Mouse (Mus musculus) olfactory bulb, adult 2 months (tissue): ENCODE results near the gene Ptprg.

Experiments used
- CTCF ChIP-seq: fragments of 200-500 bp; IDR thresholded peaks from 2 replicates; pipeline ENCODE4 v1.5.1; 2012; ENCODE audit warnings: low read depth, mild to moderate bottlenecking, low read length, moderate library complexity; ENCODE audit not compliant: insufficient read depth
- POLR2A ChIP-seq: fragments of 200-500 bp; IDR thresholded peaks from 2 replicates; pipeline ENCODE4 v1.6.1; 2012; ENCODE audit warnings: mild to moderate bottlenecking, low read depth, low read length, moderate library complexity; ENCODE audit not compliant: insufficient read depth

DNA sequence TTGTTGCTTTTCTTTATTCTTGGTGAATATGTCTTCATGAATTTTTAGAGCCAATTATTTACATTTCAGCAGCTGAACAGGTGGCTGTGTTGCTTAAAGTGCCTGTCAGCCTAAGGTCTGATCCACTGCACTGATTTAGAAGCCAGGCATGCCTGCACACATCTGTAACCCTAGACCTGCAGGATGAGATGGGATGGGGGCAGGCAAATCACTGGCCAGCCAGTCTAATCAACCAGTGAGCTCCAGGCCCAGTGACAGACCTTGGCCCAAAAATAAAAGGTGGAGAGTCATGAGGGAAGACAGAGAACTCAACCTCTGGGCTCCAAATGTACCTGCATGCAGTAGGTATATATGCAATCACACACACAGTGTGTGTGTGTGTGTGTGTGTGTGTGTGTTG, 302.2 kb downstream of the Ptprg start:
- TF ChIP-seq CTCF: no peak
- TF ChIP-seq POLR2A: no peak
